Mouse (Mus musculus) adrenal gland, postnatal 4 days (tissue): ENCODE results near the gene Ybx2. TPM values are rescaled to one million over a fixed set of nuclear protein-coding genes. Genes with fewer than 3 reads are reported as not detected.

Source experiments
- microRNA-seq: library from miRNA; unstranded; fragments of <30 nt; microRNA quantifications from one replicate; pipeline ENCODE4 v1.2.0, GENCODE M21; 2021
- total RNA-seq, 2 experiments: library from RNA; stranded (reverse); gene quantifications; 2 replicates each; pipeline ENCODE4 v1.2.3; 2021

The Ybx2 gene
- total RNA-seq, 2 experiments from 2014 or later = 9.7 to 20.6 TPM

Small RNA genes lying within 50 kb of the gene (microRNA-seq; reads per million reads assigned to microRNA genes)
- not detected for gene Gm44349

Other genes starting within 250 kb of the Ybx2 start
- gene Tnfsf12, start 239.9 kb upstream of the Ybx2 start, total RNA-seq = 10 to 100 TPM; 23.0 to 23.1 TPM
- gene Tnfsfm13, start 239.7 kb upstream of the Ybx2 start, total RNA-seq = 1 to 10 TPM; 3.1 to 4.6 TPM
- 100 to 1,000 TPM in 1 of 2 experiments, 10 to 100 TPM in 1; 92.4 to 108 TPM for gene Polr2a, start 177.2 kb upstream of the Ybx2 start, total RNA-seq
- gene Slc35g3, start 173.8 kb upstream of the Ybx2 start, total RNA-seq = not detected
- 10 to 100 TPM; 48.5 to 58.3 TPM for gene Zbtb4, start 169.9 kb upstream of the Ybx2 start, total RNA-seq
- gene Chrnb1, start 139.9 kb upstream of the Ybx2 start, total RNA-seq = 1 to 10 TPM; 3.6 to 4.0 TPM
- 1 to 10 TPM; 3.4 to 4.8 TPM for gene Fgf11, start 133.9 kb upstream of the Ybx2 start, total RNA-seq
- gene Tmem102, start 130.2 kb upstream of the Ybx2 start, total RNA-seq = 1 to 10 TPM in 1 of 2 experiments, under 1 TPM in 1; 0.76 to 1.4 TPM
- not detected for gene Gm39566, start 120.5 kb upstream of the Ybx2 start, total RNA-seq
- not detected for gene Spem2, start 117.3 kb upstream of the Ybx2 start, total RNA-seq
- gene Spem1, start 113.6 kb upstream of the Ybx2 start, total RNA-seq = not detected
- gene Nlgn2, start 98.0 kb upstream of the Ybx2 start, total RNA-seq = 10 to 100 TPM; 33.6 to 35.2 TPM
- 100 to 1,000 TPM; 141 to 143 TPM for gene Tmem256, start 97.3 kb upstream of the Ybx2 start, total RNA-seq
- 10 to 100 TPM; 76.6 to 77.9 TPM for gene Plscr3, start 89.4 kb upstream of the Ybx2 start, total RNA-seq
- gene Tnk1, start 77.1 kb upstream of the Ybx2 start, total RNA-seq = 1 to 10 TPM in 1 of 2 experiments, under 1 TPM in 1; 0.17 to 1.7 TPM
- not detected for gene Tmem95, start 57.8 kb upstream of the Ybx2 start, total RNA-seq
- gene Kctd11, start 54.4 kb upstream of the Ybx2 start, total RNA-seq = 1 to 10 TPM; 3.4 to 4.1 TPM
- gene Acap1, start 40.3 kb upstream of the Ybx2 start, total RNA-seq = 1 to 10 TPM; 1.4 to 1.7 TPM
- 1 to 10 TPM; 4.8 to 5.6 TPM for gene 2810408A11Rik, start 34.8 kb upstream of the Ybx2 start, total RNA-seq
- gene Neurl4, start 34.7 kb upstream of the Ybx2 start, total RNA-seq = 10 to 100 TPM; 45.9 to 53.3 TPM
- gene Gps2, start 21.9 kb upstream of the Ybx2 start, total RNA-seq = 10 to 100 TPM; 60.0 to 67.0 TPM
- gene Eif5a, start 13.8 kb upstream of the Ybx2 start, total RNA-seq = 100 to 1,000 TPM; 598 to 600 TPM
- gene Slc2a4, start 12.4 kb downstream of the Ybx2 start, total RNA-seq = 10 to 100 TPM; 23.6 to 24.8 TPM
- 10 to 100 TPM in 1 of 2 experiments, 1 to 10 TPM in 1; 3.1 to 17.3 TPM for gene Cldn7, start 29.0 kb downstream of the Ybx2 start, total RNA-seq
- gene Ctdnep1, start 45.4 kb downstream of the Ybx2 start, total RNA-seq = 100 to 1,000 TPM; 119 to 130 TPM
- 10 to 100 TPM; 65.5 to 70.9 TPM for gene Elp5, start 46.7 kb downstream of the Ybx2 start, total RNA-seq
- 100 to 1,000 TPM; 294 to 311 TPM for gene Gabarap, start 55.3 kb downstream of the Ybx2 start, total RNA-seq
- gene Phf23, start 60.0 kb downstream of the Ybx2 start, total RNA-seq = 10 to 100 TPM; 51.4 to 53.4 TPM
- 10 to 100 TPM; 35.5 to 38.2 TPM for gene Dvl2, start 64.8 kb downstream of the Ybx2 start, total RNA-seq
- 100 to 1,000 TPM; 295 to 378 TPM for gene Acadvl, start 79.6 kb downstream of the Ybx2 start, total RNA-seq
- gene Dlg4, start 81.1 kb downstream of the Ybx2 start, total RNA-seq = 10 to 100 TPM; 63.0 to 64.4 TPM
- 10 to 100 TPM in 1 of 2 experiments, 1 to 10 TPM in 1; 1.7 to 33.7 TPM for gene Asgr1, start 118.3 kb downstream of the Ybx2 start, total RNA-seq
- 10 to 100 TPM in 1 of 2 experiments, 1 to 10 TPM in 1; 1.8 to 14.6 TPM for gene Asgr2, start 156.8 kb downstream of the Ybx2 start, total RNA-seq
- 1 to 10 TPM in 1 of 2 experiments, under 1 TPM in 1; 0.90 to 1.7 TPM for gene Mgl2, start 194.5 kb downstream of the Ybx2 start, total RNA-seq
- gene Clec10a, start 220.4 kb downstream of the Ybx2 start, total RNA-seq = 1 to 10 TPM; 2.1 to 3.5 TPM